ENCODE assay signal across 22 mouse cellular contexts in the genomic region with DNA sequence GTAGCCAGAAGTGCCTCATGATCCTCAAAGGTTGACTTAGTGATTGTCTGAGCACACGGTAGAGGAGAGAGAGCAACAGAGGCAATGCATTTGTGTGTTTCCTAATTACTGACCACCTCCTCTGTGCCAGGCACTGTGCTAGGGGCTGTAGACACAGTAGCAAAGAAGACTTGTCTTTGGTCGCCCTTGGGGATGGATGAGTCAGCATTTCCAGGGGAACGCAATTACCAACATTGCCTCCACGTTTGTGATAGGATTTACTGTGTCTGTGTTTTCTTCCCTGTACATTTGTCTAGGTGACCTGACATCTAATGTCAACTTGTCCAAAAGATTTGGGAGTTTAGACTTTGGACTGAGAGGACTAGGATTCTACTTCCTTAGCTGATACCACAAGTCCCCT. TPM values are rescaled to one million over a fixed set of nuclear protein-coding genes. Genes with fewer than 3 reads are reported as not detected.
"Had no signal": no experiment of that assay in that cellular context is flagged by ENCODE, and none has a peak within 500 bp of the region (broad histone marks: within the 10 kb centered on the region; RNA-seq: fewer than 3 reads in every experiment).

No protein-coding gene starts in this region.

- H3K9me3 ChIP-seq: kidney, embryonic 15.5 days; lung, embryonic 15.5 days; midbrain, embryonic 10.5 days; midbrain, embryonic 13.5 days; neural tube, embryonic 13.5 days; stomach, embryonic 15.5 days had no signal

- H3K27ac ChIP-seq: kidney, embryonic 15.5 days; left cerebral cortex, adult 2 months; liver, embryonic 14.5 days; lung, embryonic 15.5 days; midbrain, embryonic 10.5 days; midbrain, embryonic 13.5 days; neural tube, embryonic 13.5 days; stomach, embryonic 15.5 days had no signal

- H3K36me3 ChIP-seq: kidney, embryonic 15.5 days; lung, embryonic 15.5 days; neural tube, embryonic 13.5 days; stomach, embryonic 15.5 days had no signal

- DNase-seq: kidney, postnatal 10 days; kidney, postnatal 36 days; layer of hippocampus, postnatal 36 days; liver, postnatal 0 days; lung, postnatal 10 days; lung, postnatal 36 days; retina, postnatal 1 day; right cerebral cortex, postnatal 25 days; spleen, adult 18-20 months; thymus, postnatal 36 days had no signal

- H3K4me2 ChIP-seq: kidney, embryonic 15.5 days; lung, embryonic 15.5 days; midbrain, embryonic 13.5 days; neural tube, embryonic 13.5 days; stomach, embryonic 15.5 days had no signal

- H3K27me3 ChIP-seq: midbrain, embryonic 13.5 days had no signal

- H3K4me3 ChIP-seq: kidney, embryonic 15.5 days; left cerebral cortex, adult 2 months; lung, embryonic 15.5 days; megakaryocyte, embryonic 14.5 days; midbrain, embryonic 10.5 days; midbrain, embryonic 13.5 days; myocyte; neural tube, embryonic 13.5 days; stomach, embryonic 15.5 days had no signal

- H3K9ac ChIP-seq: kidney, embryonic 15.5 days; liver, embryonic 14.5 days; liver, postnatal 0 days; lung, embryonic 15.5 days; midbrain, embryonic 13.5 days; neural tube, embryonic 13.5 days; stomach, embryonic 15.5 days had no signal

RNA-seq across cellular contexts. Expression of a gene that starts 4.8 kb away (rescaled TPM):
- total RNA-seq: monocyte, adult 5-6 weeks; neutrophil, adult 5-6 weeks had no signal
- polyA plus RNA-seq: myocyte had no signal

RNA-seq across cellular contexts. Expression of a gene that starts 55.0 kb away (rescaled TPM):
- total RNA-seq: monocyte, adult 5-6 weeks; neutrophil, adult 5-6 weeks had no signal
